Mouse (Mus musculus): ENCODE measurements around the gene Traf4.
"Not testable (repeated sequence)": the region's sequence is repeated elsewhere in the genome, so short reads cannot be mapped to it uniquely, and the experiment has no call there.

Traf4 gene

GRCm38 (mm10) chr11:78143520-78143919 is 21.9 kb downstream of the Traf4 start:
- no peak for DNase-seq (ENCODE audit: low spot score)

- no peak for DNase-seq (ENCODE audit: low spot score)
Measured at GRCm38 (mm10) chr11:78140665-78141064, 24.7 kb downstream of the Traf4 start.

GRCm38 (mm10) chr11:78138023-78138422 is 27.4 kb downstream of the Traf4 start:
- DNase-seq (ENCODE audit: low spot score) = no peak

GRCm38 (mm10) chr11:78137584-78137983 is 27.8 kb downstream of the Traf4 start:
- no peak for DNase-seq (ENCODE audit: low spot score)

GRCm38 (mm10) chr11:78136132-78136531 is 29.3 kb downstream of the Traf4 start:
- DNase-seq (ENCODE audit: low spot score) = no peak

GRCm38 (mm10) chr11:78135314-78135713 is 30.1 kb downstream of the Traf4 start:
- DNase-seq (ENCODE audit: low spot score) = not testable (repeated sequence)

GRCm38 (mm10) chr11:78134344-78134743 is 31.0 kb downstream of the Traf4 start:
- DNase-seq (ENCODE audit: low spot score) = no peak

- no peak for DNase-seq (ENCODE audit: low spot score)
Measured at GRCm38 (mm10) chr11:78133915-78134314, 31.5 kb downstream of the Traf4 start.

- no peak for DNase-seq (ENCODE audit: low spot score)
Measured at GRCm38 (mm10) chr11:78129458-78129857, 35.9 kb downstream of the Traf4 start.

GRCm38 (mm10) chr11:78126739-78127138 is 38.6 kb downstream of the Traf4 start:
- DNase-seq (ENCODE audit: low spot score) = no peak

GRCm38 (mm10) chr11:78125691-78126090 is 39.7 kb downstream of the Traf4 start:
- DNase-seq (ENCODE audit: low spot score) = no peak

- DNase-seq (ENCODE audit: low spot score) = no peak
Measured at GRCm38 (mm10) chr11:78123782-78124181, 41.6 kb downstream of the Traf4 start.

- DNase-seq (ENCODE audit: low spot score) = no peak
Measured at GRCm38 (mm10) chr11:78122815-78123214, 42.6 kb downstream of the Traf4 start.

GRCm38 (mm10) chr11:78121176-78121575 is 44.2 kb downstream of the Traf4 start:
- DNase-seq (ENCODE audit: low spot score) = peak; percentile 61

- no peak for DNase-seq (ENCODE audit: low spot score)
Measured at GRCm38 (mm10) chr11:78119898-78120297, 45.5 kb downstream of the Traf4 start.

- DNase-seq (ENCODE audit: low spot score) = no peak
Measured at GRCm38 (mm10) chr11:78118467-78118866, 46.9 kb downstream of the Traf4 start.

GRCm38 (mm10) chr11:78116146-78116410 is 49.3 kb downstream of the Traf4 start:
- no peak for DNase-seq (ENCODE audit: low spot score)

- DNase-seq (ENCODE audit: low spot score) = peak; percentile 95
Measured at GRCm38 (mm10) chr11:78115367-78116145, 49.8 kb downstream of the Traf4 start.

GRCm38 (mm10) chr11:78114676-78115366 is 50.6 kb downstream of the Traf4 start:
- no peak for DNase-seq (ENCODE audit: low spot score)

GRCm38 (mm10) chr11:78113616-78114015 is 51.8 kb downstream of the Traf4 start:
- DNase-seq (ENCODE audit: low spot score) = no peak

Measured in lung, postnatal 25 days (tissue).